28 mouse cellular contexts compared by ENCODE assay signal in the genomic region with DNA sequence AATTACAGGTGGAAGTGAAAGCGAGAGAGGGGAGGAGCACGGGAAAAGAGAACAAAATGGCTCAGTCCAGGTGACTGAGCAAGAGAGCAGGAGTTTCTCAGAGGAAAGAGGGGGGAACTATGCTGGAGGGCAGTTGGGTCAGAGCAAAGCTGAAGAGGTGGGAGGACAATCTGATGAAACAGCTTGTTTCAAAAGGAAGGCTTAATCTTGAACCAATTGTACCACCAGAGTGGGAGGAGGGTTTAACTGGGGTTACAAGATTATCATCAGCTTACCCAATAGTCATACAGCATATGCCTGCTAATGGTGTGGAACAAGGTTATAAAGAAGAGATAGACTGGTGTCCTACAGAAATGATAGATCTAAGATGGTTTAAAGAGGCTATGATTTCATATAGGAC.
"Had no signal": no experiment of that assay in that cellular context is flagged by ENCODE, and none has a peak within 500 bp of the region (broad histone marks: within the 10 kb centered on the region; RNA-seq: fewer than 3 reads in every experiment).

No protein-coding gene starts in this region.

- DNase-seq: cerebellum, adult 9-10 months; cerebellum, adult 9-11 months; cerebellum, postnatal 10 days; cerebellum, postnatal 14 days; cerebellum, postnatal 25 days; cerebellum, postnatal 36 days; embryo, embryonic 11 days; forebrain, postnatal 0 days; gastrocnemius, adult 2 months; gastrocnemius, postnatal 10 days; gastrocnemius, postnatal 14 days; gastrocnemius, postnatal 25 days; gastrocnemius, postnatal 36 days; heart, adult 11 months; heart, adult 18-20 months; heart, adult 2 months had no signal

- H3K9me3 ChIP-seq: embryonic facial prominence, embryonic 10.5 days; embryonic facial prominence, embryonic 13.5 days; embryonic facial prominence, embryonic 15.5 days; forebrain, embryonic 13.5 days; forebrain, embryonic 15.5 days; heart, embryonic 10.5 days had no signal

- H3K4me2 ChIP-seq: embryonic facial prominence, embryonic 12.5 days; embryonic facial prominence, embryonic 13.5 days; embryonic facial prominence, embryonic 15.5 days; forebrain, embryonic 12.5 days; forebrain, embryonic 13.5 days; forebrain, embryonic 15.5 days had no signal

- H3K4me3 ChIP-seq: embryonic facial prominence, embryonic 10.5 days; embryonic facial prominence, embryonic 12.5 days; embryonic facial prominence, embryonic 13.5 days; embryonic facial prominence, embryonic 15.5 days; erythroblast, embryonic 14.5 days; forebrain, embryonic 10.5 days; forebrain, embryonic 12.5 days; forebrain, embryonic 13.5 days; forebrain, embryonic 15.5 days; gastrocnemius, adult 2 months; heart, adult 2 months; heart, embryonic 10.5 days had no signal

- H3K4me1 ChIP-seq: embryonic facial prominence, embryonic 10.5 days; embryonic facial prominence, embryonic 12.5 days; embryonic facial prominence, embryonic 13.5 days; embryonic facial prominence, embryonic 15.5 days; forebrain, embryonic 10.5 days; forebrain, embryonic 12.5 days; forebrain, embryonic 13.5 days; forebrain, embryonic 15.5 days; heart, embryonic 10.5 days had no signal

- H3K27ac ChIP-seq: embryonic facial prominence, embryonic 10.5 days; embryonic facial prominence, embryonic 12.5 days; embryonic facial prominence, embryonic 13.5 days; embryonic facial prominence, embryonic 15.5 days; forebrain, embryonic 10.5 days; forebrain, embryonic 12.5 days; forebrain, embryonic 13.5 days; forebrain, embryonic 15.5 days; gastrocnemius, adult 2 months; heart, adult 2 months; heart, embryonic 10.5 days had no signal

- H3K27me3 ChIP-seq: embryonic facial prominence, embryonic 12.5 days; embryonic facial prominence, embryonic 13.5 days; embryonic facial prominence, embryonic 15.5 days; forebrain, embryonic 12.5 days; forebrain, embryonic 13.5 days; forebrain, embryonic 15.5 days had no signal

- H3K9ac ChIP-seq: embryonic facial prominence, embryonic 12.5 days; embryonic facial prominence, embryonic 13.5 days; embryonic facial prominence, embryonic 15.5 days; forebrain, embryonic 12.5 days; forebrain, embryonic 13.5 days; forebrain, embryonic 15.5 days; forebrain, postnatal 0 days had no signal

- ATAC-seq: forebrain, embryonic 13.5 days; forebrain, embryonic 14.5 days; forebrain, embryonic 15.5 days; forebrain, embryonic 16.5 days; forebrain, postnatal 0 days had no signal

- H3K36me3 ChIP-seq: embryonic facial prominence, embryonic 10.5 days; embryonic facial prominence, embryonic 12.5 days; embryonic facial prominence, embryonic 13.5 days; embryonic facial prominence, embryonic 15.5 days; forebrain, embryonic 10.5 days; forebrain, embryonic 12.5 days; forebrain, embryonic 15.5 days; heart, embryonic 10.5 days had no signal
